ENCODE assay signal across 19 mouse cellular contexts in the genomic region with DNA sequence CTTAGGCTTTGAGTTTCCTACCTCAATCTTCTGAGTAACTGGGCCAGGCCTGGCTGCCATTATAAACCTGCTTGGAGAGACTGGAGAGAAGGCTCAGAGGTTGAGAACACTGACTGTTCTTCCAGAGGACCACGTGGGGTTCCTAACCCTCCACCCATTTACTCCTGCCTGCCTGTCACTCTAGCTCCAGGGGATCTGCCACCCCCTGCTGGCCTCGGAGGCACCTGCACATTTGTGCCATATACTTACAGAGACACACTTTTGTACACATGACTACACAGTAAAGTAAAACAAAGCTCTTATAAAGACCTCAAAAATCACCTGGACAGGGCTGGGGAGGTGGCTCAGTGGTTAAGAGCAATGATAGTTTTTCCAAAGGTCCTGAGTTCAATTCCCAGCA. TPM values are rescaled to one million over a fixed set of nuclear protein-coding genes. Genes with fewer than 3 reads are reported as not detected.
DNase-seq lines count a peak whose midpoint lies in the region; ATAC-seq and TF ChIP-seq lines count a peak whose summit lies in the region.
"Had no signal": no experiment of that assay in that cellular context is flagged by ENCODE, and none has a peak within 500 bp of the region (broad histone marks: within the 10 kb centered on the region; RNA-seq: fewer than 3 reads in every experiment).

No protein-coding gene starts in this region.

- peak; percentile 34 for TF ChIP-seq CTCF in heart, adult 2 months (IDR thresholded peaks at IDR 0.05)
- TF ChIP-seq CTCF in liver, postnatal 0 days (IDR thresholded peaks at IDR 0.05; ENCODE audit: low read depth), result peak; percentile 42

- no peaks in the 10 kb centered on the region for H3K36me3 ChIP-seq in heart, adult 2 months (ENCODE audit: control insufficient read depth, insufficient read depth, low read length)
- no peaks in the 10 kb centered on the region for H3K36me3 ChIP-seq in liver, postnatal 0 days (replicated peaks; ENCODE audit: insufficient read depth, low read length)
- no peaks in the 10 kb centered on the region for H3K36me3 ChIP-seq in liver, embryonic 11.5 days (ENCODE audit: control insufficient read depth, insufficient read depth, low read length)
- H3K36me3 ChIP-seq in forebrain, embryonic 14.5 days (ENCODE audit: control insufficient read depth, insufficient read depth, low read length), result no peaks in the 10 kb centered on the region
- H3K36me3 ChIP-seq: heart, embryonic 13.5 days; hindbrain, embryonic 10.5 days; intestine, embryonic 15.5 days; stomach, embryonic 15.5 days had no signal

- no peak overlapping the region for H3K4me2 ChIP-seq in liver, postnatal 0 days (ENCODE audit: low read depth, low read length)
- H3K4me2 ChIP-seq in liver, embryonic 11.5 days, result no peak overlapping the region
- no peak overlapping the region for H3K4me2 ChIP-seq in forebrain, embryonic 14.5 days (ENCODE audit: low read length)
- H3K4me2 ChIP-seq: heart, embryonic 13.5 days; intestine, embryonic 15.5 days; stomach, embryonic 15.5 days had no signal

- no peaks in the 10 kb centered on the region for H3K27me3 ChIP-seq in heart, adult 2 months (ENCODE audit: control insufficient read depth, insufficient read depth, low read length)
- H3K27me3 ChIP-seq in liver, postnatal 0 days (ENCODE audit: insufficient read depth, low read length), result no peaks in the 10 kb centered on the region
- no peaks in the 10 kb centered on the region; the same call in 1 of the 2 replicates for H3K27me3 ChIP-seq in liver, embryonic 11.5 days (replicated peaks; ENCODE audit: control insufficient read depth, insufficient read depth, low read length)
- H3K27me3 ChIP-seq in forebrain, embryonic 14.5 days (replicated peaks; ENCODE audit: control insufficient read depth, insufficient read depth, low read length), result no peaks in the 10 kb centered on the region
- H3K27me3 ChIP-seq: stomach, embryonic 15.5 days had no signal

- DNase-seq in heart, adult 2 months, result no peak
- no peak for DNase-seq in heart, postnatal 10 days
- DNase-seq in liver, postnatal 0 days, result no peak
- no peak for DNase-seq in liver, embryonic 11.5 days (ENCODE audit: low spot score)
- DNase-seq in 416B (ENCODE audit: low read depth), result peak; percentile 22
- DNase-seq in R1 (ENCODE audit: low read depth, low spot score), result peak; percentile 85
- no peak for DNase-seq in forebrain, embryonic 14.5 days (ENCODE audit: low spot score)
- DNase-seq: cerebellum, adult 11-12 months; forebrain, postnatal 0 days; gastrocnemius, postnatal 25 days; kidney, postnatal 36 days; left cerebral cortex, postnatal 4 days; retina, postnatal 1 day had no signal

- H3K4me3 ChIP-seq in heart, adult 2 months, result no peak overlapping the region
- no peak overlapping the region for H3K4me3 ChIP-seq in liver, postnatal 0 days (ENCODE audit: low read depth, low read length)
- H3K4me3 ChIP-seq in liver, embryonic 11.5 days (ENCODE audit: low read depth, low read length), result no peak overlapping the region
- no peak overlapping the region for H3K4me3 ChIP-seq in forebrain, embryonic 14.5 days (ENCODE audit: low read depth, low read length)
- H3K4me3 ChIP-seq: heart, embryonic 13.5 days; hindbrain, embryonic 10.5 days; intestine, embryonic 15.5 days; myocyte; stomach, embryonic 15.5 days had no signal

- H3K9ac ChIP-seq in heart, adult 2 months (ENCODE audit: low read depth, low read length), result no peak overlapping the region
- H3K9ac ChIP-seq in liver, postnatal 0 days (replicated peaks), result no peak overlapping the region
- no peak overlapping the region for H3K9ac ChIP-seq in liver, embryonic 11.5 days (ENCODE audit: low read depth, low read length)
- H3K9ac ChIP-seq in forebrain, embryonic 14.5 days (ENCODE audit: low read length), result no peak overlapping the region
- H3K9ac ChIP-seq: forebrain, postnatal 0 days; heart, embryonic 13.5 days; intestine, embryonic 15.5 days; stomach, embryonic 15.5 days had no signal

- no peaks in the 10 kb centered on the region for H3K9me3 ChIP-seq in liver, postnatal 0 days (ENCODE audit: low read length)
- no peaks in the 10 kb centered on the region for H3K9me3 ChIP-seq in liver, embryonic 11.5 days (ENCODE audit: control insufficient read depth, low read length)
- no peaks in the 10 kb centered on the region for H3K9me3 ChIP-seq in forebrain, embryonic 14.5 days (replicated peaks; ENCODE audit: control insufficient read depth, low read length)
- H3K9me3 ChIP-seq: heart, embryonic 13.5 days; hindbrain, embryonic 10.5 days; intestine, embryonic 15.5 days; stomach, embryonic 15.5 days had no signal

- TF ChIP-seq EP300 in heart, adult 2 months (IDR thresholded peaks at IDR 0.05; ENCODE audit: insufficient read depth, low read depth, low read length), result no peak
- TF ChIP-seq EP300 in liver, postnatal 0 days (IDR thresholded peaks at IDR 0.05; ENCODE audit: low read depth), result no peak

- 60% methylated on average over 2 of the region's 2 CpGs for WGBS in heart, adult 2 months
- whole genome bisulfite sequencing in liver, postnatal 0 days (ENCODE audit: insufficient replicate concordance), result 71% methylated on average over 2 of the region's 2 CpGs
- WGBS in liver, embryonic 11.5 days, result 59% methylated on average over 2 of the region's 2 CpGs
- 66% methylated on average over 2 of the region's 2 CpGs for WGBS in forebrain, embryonic 14.5 days

- H3K27ac ChIP-seq in heart, adult 2 months, result no peak overlapping the region
- no peak overlapping the region for H3K27ac ChIP-seq in liver, postnatal 0 days (ENCODE audit: low read depth)
- no peak overlapping the region for H3K27ac ChIP-seq in liver, embryonic 11.5 days (ENCODE audit: low read depth, low read length)
- no peak overlapping the region for H3K27ac ChIP-seq in forebrain, embryonic 14.5 days (ENCODE audit: low read depth, low read length)
- H3K27ac ChIP-seq: heart, embryonic 13.5 days; hindbrain, embryonic 10.5 days; intestine, embryonic 15.5 days; stomach, embryonic 15.5 days had no signal

- no peaks in the 10 kb centered on the region for H3K79me2 ChIP-seq in heart, adult 2 months (replicated peaks; ENCODE audit: control insufficient read depth, insufficient read depth, low read length)

- no peak for ATAC-seq in liver, postnatal 0 days
- no peak for ATAC-seq in liver, embryonic 11.5 days (replicated peaks; ENCODE audit: low FRiP score)
- ATAC-seq in monocyte, adult 5-6 weeks (replicated peaks; ENCODE audit: insufficient number of reproducible peaks, low FRiP score, low TSS enrichment, poor library complexity, severe bottlenecking), result no peak
- no peak for ATAC-seq in forebrain, embryonic 14.5 days
- ATAC-seq: forebrain, postnatal 0 days; intestine, embryonic 15.5 days had no signal

- TF ChIP-seq POLR2A in heart, adult 2 months (IDR thresholded peaks at IDR 0.05; ENCODE audit: insufficient read depth, low read depth, low read length), result no peak

- intact Hi-C loops in heart, adult 2 months (cut with DNase I), result no loop called here
- intact Hi-C loops in heart, postnatal 10 days (cut with DNase I), result no loop called here

- peaks cover 5% of the 10 kb centered on the region for H3K4me1 ChIP-seq in heart, adult 2 months (ENCODE audit: control insufficient read depth, insufficient read depth, low read length)
- H3K4me1 ChIP-seq in liver, postnatal 0 days (ENCODE audit: insufficient read depth), result no peaks in the 10 kb centered on the region
- H3K4me1 ChIP-seq in liver, embryonic 11.5 days (replicated peaks; ENCODE audit: control insufficient read depth, insufficient read depth, low read length), result no peaks in the 10 kb centered on the region
- H3K4me1 ChIP-seq in forebrain, embryonic 14.5 days (ENCODE audit: control insufficient read depth, insufficient read depth, low read length), result no peaks in the 10 kb centered on the region
- H3K4me1 ChIP-seq: intestine, embryonic 15.5 days had no signal

RNA-seq across cellular contexts. Expression of a gene that starts 13.8 kb away (rescaled TPM):
- total RNA-seq in heart, adult 2 months (2021), result 1 to 10 TPM; 4.5 to 5.5 TPM
- 6.6 and 8.5 TPM in 2 replicates for polyA plus RNA-seq in heart, adult 2 months (2012; rRNA removed)
- 1 to 10 TPM; 4.8 to 6.9 TPM for total RNA-seq in heart, postnatal 10 days (2021)
- 0.75 TPM in 2 replicates for polyA plus RNA-seq in liver, postnatal 0 days (2015; fragmentation: Nextera tagmentation; extraction: Ambion mirVana)
- polyA plus RNA-seq in liver, embryonic 11.5 days (2014; fragmentation: Nextera tagmentation; extraction: Ambion mirVana), result 0.47 and 0.77 TPM in 2 replicates
- total RNA-seq in monocyte, adult 5-6 weeks (2017), result 1.6 to 2.8 TPM (median 2.4 TPM) in 3 replicates
- 0.48 and 0.84 TPM in 2 replicates for polyA plus RNA-seq in forebrain, embryonic 14.5 days (2014; fragmentation: Nextera tagmentation; extraction: Ambion mirVana)

RNA-seq across cellular contexts. Expression of a gene that starts 23.5 kb away (rescaled TPM):
- under 1 TPM; 0.66 to 0.70 TPM for total RNA-seq in heart, adult 2 months (2021)
- 2.4 and 2.8 TPM in 2 replicates for polyA plus RNA-seq in heart, adult 2 months (2012; rRNA removed)
- 1 to 10 TPM; 1.6 to 1.7 TPM for total RNA-seq in heart, postnatal 10 days (2021)
- 9.9 and 10.0 TPM in 2 replicates for polyA plus RNA-seq in liver, postnatal 0 days (2015; fragmentation: Nextera tagmentation; extraction: Ambion mirVana)
- 24.0 and 31.2 TPM in 2 replicates for polyA plus RNA-seq in liver, embryonic 11.5 days (2014; fragmentation: Nextera tagmentation; extraction: Ambion mirVana)
- 67.7 to 97.0 TPM (median 83.6 TPM) in 3 replicates for total RNA-seq in monocyte, adult 5-6 weeks (2017)
- polyA plus RNA-seq in forebrain, embryonic 14.5 days (2014; fragmentation: Nextera tagmentation; extraction: Ambion mirVana), result 2.8 and 4.8 TPM in 2 replicates

RNA-seq across cellular contexts. Expression of a gene that starts 50.4 kb away (rescaled TPM):
- total RNA-seq in heart, adult 2 months (2021), result 1 to 10 TPM; 5.9 to 6.1 TPM
- 10.0 and 10.5 TPM in 2 replicates for polyA plus RNA-seq in heart, adult 2 months (2012; rRNA removed)
- total RNA-seq in heart, postnatal 10 days (2021), result 1 to 10 TPM; 7.4 to 8.0 TPM
- 0.23 and 0.77 TPM in 2 replicates for polyA plus RNA-seq in liver, postnatal 0 days (2015; fragmentation: Nextera tagmentation; extraction: Ambion mirVana)
- 2.1 and 2.2 TPM in 2 replicates for polyA plus RNA-seq in liver, embryonic 11.5 days (2014; fragmentation: Nextera tagmentation; extraction: Ambion mirVana)
- 1.6 to 3.5 TPM (median 3.3 TPM) in 3 replicates for total RNA-seq in monocyte, adult 5-6 weeks (2017)
- polyA plus RNA-seq in forebrain, embryonic 14.5 days (2014; fragmentation: Nextera tagmentation; extraction: Ambion mirVana), result 22.1 and 29.2 TPM in 2 replicates

RNA-seq across cellular contexts. Expression of a gene that starts 54.1 kb away (rescaled TPM):
- 100 to 1,000 TPM; 505 to 604 TPM for total RNA-seq in heart, adult 2 months (2021)
- polyA plus RNA-seq in heart, adult 2 months (2012; rRNA removed), result 348 and 422 TPM in 2 replicates
- total RNA-seq in heart, postnatal 10 days (2021), result 100 to 1,000 TPM; 713 to 718 TPM
- polyA plus RNA-seq in liver, postnatal 0 days (2015; fragmentation: Nextera tagmentation; extraction: Ambion mirVana), result 568 TPM in 2 replicates
- polyA plus RNA-seq in liver, embryonic 11.5 days (2014; fragmentation: Nextera tagmentation; extraction: Ambion mirVana), result 1,333 and 1,422 TPM in 2 replicates
- total RNA-seq in monocyte, adult 5-6 weeks (2017), result 1,171 to 1,260 TPM (median 1,185 TPM) in 3 replicates
- 787 and 932 TPM in 2 replicates for polyA plus RNA-seq in forebrain, embryonic 14.5 days (2014; fragmentation: Nextera tagmentation; extraction: Ambion mirVana)

Comparison
In these comparisons a context has a peak if more than half of its experiments do, and no peak if none do; other contexts are left out.
1. DNase-seq: peak in 416B (single experiment) and R1 (single experiment); none in heart, adult 2 months (0 of 2), heart, postnatal 10 days (0 of 2), liver, postnatal 0 days (single experiment), liver, embryonic 11.5 days (single experiment) and forebrain, embryonic 14.5 days (single experiment).